Mouse (Mus musculus) hindbrain, embryonic 14.5 days (tissue): ENCODE results near the gene Itgb2l. TPM values are rescaled to one million over a fixed set of nuclear protein-coding genes. Genes with fewer than 3 reads are reported as not detected.

Experiments used
- ATAC-seq: fragments of 200-750 bp; cut with Nextera tagmentation; 2 replicates; pipeline ENCODE4 v1.8.0; 2017; ENCODE audit warnings: moderate number of reproducible peaks, mild to moderate bottlenecking, moderate TSS enrichment, moderate library complexity; ENCODE audit not compliant: low FRiP score
- DNase-seq: peaks from one replicate; pipeline ENCODE4 v3.0.0-alpha.2; 2015; ENCODE audit warnings: low spot score
- H3K27ac ChIP-seq: fragments of 300-500 bp; sonication (generic); 2 replicates; pipeline ENCODE4 v1.5.1; 2014; ENCODE audit warnings: mild to moderate bottlenecking, moderate library complexity
- H3K27me3 ChIP-seq: fragments of 300-500 bp; sonication (generic); 2 replicates; pipeline ENCODE4 v1.6.1; 2014; ENCODE audit warnings: mild to moderate bottlenecking, low read length, mixed read lengths; ENCODE audit not compliant: control insufficient read depth, insufficient read depth
- H3K36me3 ChIP-seq: fragments of 300-500 bp; sonication (generic); replicated peaks from 2 replicates; pipeline ENCODE4 v1.6.1; 2014; ENCODE audit not compliant: control insufficient read depth, insufficient read depth
- H3K4me1 ChIP-seq: fragments of 300-500 bp; sonication (generic); replicated peaks from 2 replicates; pipeline ENCODE4 v1.6.1; 2014; ENCODE audit warnings: antibody characterized with exemption, low read length, mixed read lengths; ENCODE audit not compliant: control insufficient read depth, insufficient read depth
- H3K4me2 ChIP-seq: fragments of 300-500 bp; sonication (generic); replicated peaks from 2 replicates; pipeline ENCODE4 v1.6.1; 2014; ENCODE audit warnings: mild to moderate bottlenecking, moderate library complexity
- H3K4me3 ChIP-seq: fragments of 300-500 bp; sonication (generic); replicated peaks from 2 replicates; pipeline ENCODE4 v1.5.1; 2014; ENCODE audit warnings: mild to moderate bottlenecking, low read length
- H3K9ac ChIP-seq: fragments of 300-500 bp; sonication (generic); 2 replicates; pipeline ENCODE4 v1.6.1; 2014
- H3K9me3 ChIP-seq: fragments of 300-500 bp; sonication (generic); 2 replicates; pipeline ENCODE4 v1.6.1; 2016; ENCODE audit warnings: low read length; ENCODE audit not compliant: control insufficient read depth
- WGBS: fragments of 180-500 bp; shearing (Covaris S2); extraction: QIAGEN DNeasy Blood & Tissue Kit; methylation state at CpG from one replicate; pipeline ENCODE4 v1.1.7; 2014; 5-methylcytosine and 5-hydroxymethylcytosine counted together
- polyA plus RNA-seq: library from polyadenylated mRNA; unstranded; fragments of >200 nt; fragmentation: Nextera tagmentation; extraction: Ambion mirVana; gene quantifications from 2 replicates; pipeline ENCODE4 v1.2.1, GENCODE M21; 2014

Gene Itgb2l
- polyA plus RNA-seq, 1 experiment from 2014 or later: not detected

GRCm38 (mm10) chr16:96402294-96402693 is 41.1 kb downstream of the Itgb2l start:
- no peaks in the 10 kb centered on the region for H3K36me3 ChIP-seq
- 63% methylated on average over 6 of the region's 6 CpGs for WGBS
- H3K27ac ChIP-seq: 0 out of 2 replicates have a peak overlapping the region, but pooled peaks have one; percentile 23
- no peak overlapping the region for H3K9ac ChIP-seq
- no peaks in the 10 kb centered on the region for H3K4me1 ChIP-seq
- DNase-seq: peak; percentile 33
- no peak overlapping the region for H3K4me3 ChIP-seq
- H3K27me3 ChIP-seq: no peaks in the 10 kb centered on the region
- H3K9me3 ChIP-seq: no peaks in the 10 kb centered on the region
- H3K4me2 ChIP-seq: no peak overlapping the region
- ATAC-seq: no peak

- no peaks in the 10 kb centered on the region for H3K27me3 ChIP-seq
- 64% methylated on average over 4 of the region's 4 CpGs for WGBS
- H3K4me1 ChIP-seq: no peaks in the 10 kb centered on the region
- ATAC-seq (no peak), DNase-seq (no peak)
- no peak overlapping the region for H3K27ac ChIP-seq
- no peak overlapping the region for H3K4me3 ChIP-seq
- no peaks in the 10 kb centered on the region for H3K36me3 ChIP-seq
- H3K4me2 ChIP-seq: no peak overlapping the region
- no peak overlapping the region for H3K9ac ChIP-seq
- no peaks in the 10 kb centered on the region for H3K9me3 ChIP-seq
These were observed 43.4 kb downstream of the Itgb2l start for GRCm38 (mm10) chr16:96400046-96400445.

GRCm38 (mm10) chr16:96398806-96399205 is 44.6 kb downstream of the Itgb2l start:
- Histone ChIP-seq H3K9ac (no peak overlapping the region), H3K4me3 (no peak overlapping the region), H3K9me3 (no peaks in the 10 kb centered on the region), H3K4me1 (no peaks in the 10 kb centered on the region), H3K4me2 (no peak overlapping the region), H3K36me3 (no peaks in the 10 kb centered on the region), H3K27me3 (no peaks in the 10 kb centered on the region), H3K27ac (no peak overlapping the region)
- ATAC-seq (no peak), DNase-seq (no peak)
- WGBS: 74% methylated on average over 3 of the region's 3 CpGs

GRCm38 (mm10) chr16:96396013-96396650 is 47.3 kb downstream of the Itgb2l start:
- no peak for DNase-seq
- H3K4me1 ChIP-seq: no peaks in the 10 kb centered on the region
- ATAC-seq: no peak
- H3K9me3 ChIP-seq: no peaks in the 10 kb centered on the region
- H3K36me3 ChIP-seq: no peaks in the 10 kb centered on the region
- H3K4me3 ChIP-seq: no peak overlapping the region
- no peak overlapping the region for H3K4me2 ChIP-seq
- 80% methylated on average over 9 of the region's 9 CpGs for WGBS
- H3K27me3 ChIP-seq: no peaks in the 10 kb centered on the region
- H3K9ac ChIP-seq: no peak overlapping the region
- no peak overlapping the region for H3K27ac ChIP-seq

- WGBS: 82% methylated on average over 4 of the region's 4 CpGs
- no peaks in the 10 kb centered on the region for H3K4me1 ChIP-seq
- no peak overlapping the region for H3K9ac ChIP-seq
- no peaks in the 10 kb centered on the region for H3K27me3 ChIP-seq
- no peak overlapping the region for H3K4me2 ChIP-seq
- no peaks in the 10 kb centered on the region for H3K36me3 ChIP-seq
- ATAC-seq: no peak
- no peaks in the 10 kb centered on the region for H3K9me3 ChIP-seq
- DNase-seq: no peak
- H3K27ac ChIP-seq: no peak overlapping the region
- no peak overlapping the region for H3K4me3 ChIP-seq
These were observed 47.9 kb downstream of the Itgb2l start for GRCm38 (mm10) chr16:96395516-96395915.

GRCm38 (mm10) chr16:96391070-96391469 is 52.3 kb downstream of the Itgb2l start:
- H3K4me1 ChIP-seq: no peaks in the 10 kb centered on the region
- no peak overlapping the region for H3K4me2 ChIP-seq
- H3K27ac ChIP-seq: no peak overlapping the region
- H3K9me3 ChIP-seq: no peaks in the 10 kb centered on the region
- no peaks in the 10 kb centered on the region for H3K27me3 ChIP-seq
- no peak for ATAC-seq
- DNase-seq: no peak
- no peaks in the 10 kb centered on the region for H3K36me3 ChIP-seq
- H3K9ac ChIP-seq: no peak overlapping the region
- H3K4me3 ChIP-seq: no peak overlapping the region

- Histone ChIP-seq H3K4me2 (no peak overlapping the region), H3K9ac (no peak overlapping the region), H3K27ac (no peak overlapping the region), H3K4me3 (no peak overlapping the region), H3K9me3 (no peaks in the 10 kb centered on the region), H3K27me3 (no peaks in the 10 kb centered on the region), H3K36me3 (no peaks in the 10 kb centered on the region), H3K4me1 (no peaks in the 10 kb centered on the region)
- ATAC-seq (no peak), DNase-seq (no peak)
- WGBS: 83% methylated on average over 5 of the region's 5 CpGs
These were observed 54.9 kb downstream of the Itgb2l start for GRCm38 (mm10) chr16:96388481-96388880.

- no peaks in the 10 kb centered on the region for H3K36me3 ChIP-seq
- no peak overlapping the region for H3K27ac ChIP-seq
- no peak for ATAC-seq
- H3K9ac ChIP-seq: no peak overlapping the region
- H3K4me2 ChIP-seq: no peak overlapping the region
- 91% methylated on average over 6 of the region's 6 CpGs for WGBS
- no peaks in the 10 kb centered on the region for H3K27me3 ChIP-seq
- DNase-seq: no peak
- no peak overlapping the region for H3K4me3 ChIP-seq
- no peaks in the 10 kb centered on the region for H3K4me1 ChIP-seq
- H3K9me3 ChIP-seq: no peaks in the 10 kb centered on the region
These were observed 55.6 kb downstream of the Itgb2l start for GRCm38 (mm10) chr16:96387685-96388371.

GRCm38 (mm10) chr16:96384741-96385140 is 58.7 kb downstream of the Itgb2l start:
- H3K9ac ChIP-seq: no peak overlapping the region
- H3K9me3 ChIP-seq: no peaks in the 10 kb centered on the region
- no peak for DNase-seq
- no peaks in the 10 kb centered on the region for H3K27me3 ChIP-seq
- H3K4me3 ChIP-seq: no peak overlapping the region
- no peaks in the 10 kb centered on the region for H3K36me3 ChIP-seq
- no peaks in the 10 kb centered on the region for H3K4me1 ChIP-seq
- no peak for ATAC-seq
- H3K27ac ChIP-seq: no peak overlapping the region
- H3K4me2 ChIP-seq: no peak overlapping the region
